Mouse (Mus musculus) embryonic facial prominence, embryonic 15.5 days (tissue): ENCODE results near the gene Kif22. TPM values are rescaled to one million over a fixed set of nuclear protein-coding genes. Genes with fewer than 3 reads are reported as not detected.

Experiments
- ATAC-seq: fragments of 200-750 bp; cut with Nextera tagmentation; 2 replicates; pipeline ENCODE4 v1.8.0; 2017; ENCODE audit warnings: low read depth, moderate TSS enrichment; ENCODE audit not compliant: insufficient number of reproducible peaks, low FRiP score, low TSS enrichment
- H3K27ac ChIP-seq: fragments of 300-500 bp; sonication (generic); replicated peaks from 2 replicates; pipeline ENCODE4 v1.5.1; 2015; ENCODE audit warnings: mild to moderate bottlenecking, inconsistent platforms
- H3K27me3 ChIP-seq: fragments of 300-500 bp; sonication (generic); 2 replicates; pipeline ENCODE4 v1.6.1; 2015; ENCODE audit warnings: inconsistent platforms
- H3K36me3 ChIP-seq: fragments of 300-500 bp; sonication (generic); 2 replicates; pipeline ENCODE4 v1.6.1; 2015; ENCODE audit warnings: mild to moderate bottlenecking, inconsistent platforms
- H3K4me1 ChIP-seq: fragments of 300-500 bp; sonication (generic); 2 replicates; pipeline ENCODE4 v1.6.1; 2015; ENCODE audit warnings: inconsistent platforms
- H3K4me2 ChIP-seq: fragments of 300-500 bp; sonication (generic); replicated peaks from 2 replicates; pipeline ENCODE4 v1.6.1; 2015; ENCODE audit warnings: mild to moderate bottlenecking, inconsistent platforms
- H3K4me3 ChIP-seq: fragments of 300-500 bp; sonication (generic); replicated peaks from 2 replicates; pipeline ENCODE4 v1.5.1; 2015; ENCODE audit warnings: mild to moderate bottlenecking, inconsistent platforms
- H3K9ac ChIP-seq: fragments of 300-500 bp; sonication (generic); 2 replicates; pipeline ENCODE4 v1.6.1; 2015; ENCODE audit warnings: inconsistent platforms
- H3K9me3 ChIP-seq: fragments of 300-500 bp; sonication (generic); replicated peaks from 2 replicates; pipeline ENCODE4 v1.6.1; 2016; ENCODE audit warnings: inconsistent platforms
- WGBS: fragments of 180-500 bp; shearing (Covaris S2); methylation state at CpG from one replicate; pipeline ENCODE4 v1.1.7; 2015; 5-methylcytosine and 5-hydroxymethylcytosine counted together
- polyA plus RNA-seq: library from polyadenylated mRNA; unstranded; fragments of >200 nt; fragmentation: Nextera tagmentation; extraction: Ambion mirVana; gene quantifications from 2 replicates; pipeline ENCODE4 v1.2.1, GENCODE M21; 2015

Kif22 gene
- polyA plus RNA-seq, 1 experiment from 2014 or later, result 90.6 TPM

GRCm38 (mm10) chr7:127016081-127016480, 26.2 kb downstream of the Kif22 start:
- 3% methylated on average over 10 of the region's 10 CpGs for WGBS
- peak overlapping the region; percentile 95 for H3K27ac ChIP-seq
- peak overlapping the region; percentile 67 for H3K9ac ChIP-seq
- peak overlapping the region; percentile 66 for H3K4me3 ChIP-seq
- peak overlapping the region; percentile 89 for H3K4me2 ChIP-seq
- H3K9me3 ChIP-seq, result no peaks in the 10 kb centered on the region
- peaks cover 39% of the 10 kb centered on the region for H3K36me3 ChIP-seq
- no peaks in the 10 kb centered on the region for H3K27me3 ChIP-seq
- ATAC-seq, result no peak
- H3K4me1 ChIP-seq, result peaks cover 62% of the 10 kb centered on the region

DNA sequence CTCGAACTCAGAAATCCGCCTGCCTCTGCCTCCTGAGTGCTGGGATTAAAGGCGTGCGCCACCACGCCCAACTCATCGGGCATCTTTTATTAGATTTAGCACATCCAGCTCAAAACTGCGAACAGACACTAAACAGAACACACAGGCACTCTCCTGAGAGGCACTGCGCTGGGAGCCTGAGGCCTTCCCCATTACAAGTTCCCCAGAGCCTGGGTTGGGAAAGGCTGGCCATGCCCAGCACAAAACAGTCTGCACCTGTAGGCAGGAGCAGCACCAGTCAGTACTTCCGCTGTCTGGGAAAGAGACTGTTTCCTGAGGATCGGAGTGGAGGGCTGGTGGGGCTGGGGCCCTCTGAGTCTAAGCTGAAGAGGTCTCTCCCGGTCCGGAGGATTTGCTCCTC, 27.3 kb downstream of the Kif22 start:
- Histone ChIP-seq H3K4me3 (no peak overlapping the region), H3K9me3 (no peaks in the 10 kb centered on the region), H3K9ac (no peak overlapping the region), H3K27me3 (no peaks in the 10 kb centered on the region), H3K4me2 (no peak overlapping the region), H3K4me1 (peaks cover 53% of the 10 kb centered on the region), H3K36me3 (peaks cover 40% of the 10 kb centered on the region), H3K27ac (no peak overlapping the region)
- ATAC-seq, result no peak
- WGBS, result 88% methylated on average over 12 of the region's 12 CpGs

DNA sequence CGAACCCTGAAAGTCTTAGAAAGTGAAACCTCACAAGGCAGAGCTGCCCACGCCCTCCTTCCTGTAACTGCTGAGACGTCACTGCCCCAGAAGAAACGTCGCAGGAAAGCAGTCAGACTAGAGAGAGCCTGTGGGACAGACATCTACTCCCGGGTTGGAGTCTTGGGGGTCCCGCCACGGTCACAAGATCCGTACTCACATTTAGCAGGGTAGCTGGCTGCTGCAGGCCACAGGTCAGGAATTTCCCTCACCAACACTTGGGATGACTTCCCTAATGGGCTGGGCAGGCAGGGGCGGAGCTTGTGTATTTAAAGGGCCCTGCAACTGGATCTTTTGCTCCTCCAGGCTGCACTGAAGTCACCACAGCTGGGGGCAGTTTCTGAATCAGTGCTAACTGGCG, 28.0 kb downstream of the Kif22 start, which contains the start of gene Mvp:
TSS of gene Mvp (minus strand) at position 302 of the 400 bp plus-strand sequence.
- H3K36me3 ChIP-seq, result peaks cover 40% of the 10 kb centered on the region
- no peaks in the 10 kb centered on the region for H3K9me3 ChIP-seq
- 0 out of 2 replicates have a peak within 1 kb of the TSS, but pooled peaks have one; percentile 51 for H3K27ac ChIP-seq
- 36% methylated on average over 11 of the region's 11 CpGs for WGBS
- H3K4me3 ChIP-seq, result peak within 1 kb of the TSS; percentile 34
- peak within 1 kb of the TSS; percentile 31 for H3K9ac ChIP-seq
- no peaks in the 10 kb centered on the region for H3K27me3 ChIP-seq
- peaks cover 47% of the 10 kb centered on the region for H3K4me1 ChIP-seq
- no peak for ATAC-seq
- peak within 1 kb of the TSS; percentile 39 for H3K4me2 ChIP-seq

DNA sequence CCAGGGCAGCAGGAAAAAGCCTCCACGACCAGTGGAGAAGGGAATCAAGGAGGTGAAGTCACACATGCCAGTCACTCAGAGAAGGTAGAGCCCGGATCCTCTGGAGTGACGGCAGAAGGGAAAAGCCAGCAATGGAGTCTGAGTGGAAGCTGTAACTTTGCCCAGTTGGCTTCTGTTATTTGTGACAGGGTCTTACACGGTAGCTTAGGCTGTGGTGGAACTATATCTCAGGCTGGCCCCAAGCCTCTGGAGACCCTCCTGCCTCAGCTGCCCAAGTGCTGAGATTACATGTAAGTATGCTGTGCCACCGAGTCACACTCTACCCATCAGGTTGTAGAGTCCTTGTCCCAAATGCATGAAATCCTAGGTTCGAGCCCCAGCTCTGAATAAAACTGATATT, 28.9 kb downstream of the Kif22 start:
- ATAC-seq, result no peak
- Histone ChIP-seq H3K27me3 (no peaks in the 10 kb centered on the region), H3K27ac (no peak overlapping the region), H3K4me2 (no peak overlapping the region), H3K4me1 (peaks cover 47% of the 10 kb centered on the region), H3K36me3 (peaks cover 40% of the 10 kb centered on the region), H3K9ac (no peak overlapping the region), H3K9me3 (no peaks in the 10 kb centered on the region), H3K4me3 (no peak overlapping the region)
- WGBS, result 91% methylated on average over 6 of the region's 6 CpGs

- H3K4me2 ChIP-seq, result no peak overlapping the region
- ATAC-seq, result no peak
- 95% methylated on average over 10 of the region's 10 CpGs for WGBS
- H3K4me1 ChIP-seq, result peaks cover 44% of the 10 kb centered on the region
- no peaks in the 10 kb centered on the region for H3K27me3 ChIP-seq
- H3K36me3 ChIP-seq, result peaks cover 40% of the 10 kb centered on the region
- no peak overlapping the region for H3K9ac ChIP-seq
- no peak overlapping the region for H3K4me3 ChIP-seq
- no peak overlapping the region for H3K27ac ChIP-seq
- no peaks in the 10 kb centered on the region for H3K9me3 ChIP-seq
These were observed 29.4 kb downstream of the Kif22 start for GRCm38 (mm10) chr7:127012845-127013244.

GRCm38 (mm10) chr7:127012374-127012773, 29.9 kb downstream of the Kif22 start:
- ATAC-seq, result no peak
- no peak overlapping the region for H3K4me2 ChIP-seq
- WGBS, result 95% methylated on average over 6 of the region's 6 CpGs
- H3K9ac ChIP-seq, result no peak overlapping the region
- H3K4me1 ChIP-seq, result peaks cover 40% of the 10 kb centered on the region
- no peak overlapping the region for H3K27ac ChIP-seq
- H3K9me3 ChIP-seq, result no peaks in the 10 kb centered on the region
- H3K4me3 ChIP-seq, result no peak overlapping the region
- H3K27me3 ChIP-seq, result no peaks in the 10 kb centered on the region
- H3K36me3 ChIP-seq, result peaks cover 40% of the 10 kb centered on the region

- Histone ChIP-seq H3K4me3 (no peak overlapping the region), H3K27ac (no peak overlapping the region), H3K9me3 (no peaks in the 10 kb centered on the region), H3K4me1 (peaks cover 46% of the 10 kb centered on the region), H3K27me3 (no peaks in the 10 kb centered on the region), H3K36me3 (peaks cover 40% of the 10 kb centered on the region), H3K4me2 (no peak overlapping the region), H3K9ac (no peak overlapping the region)
- WGBS, result 68% methylated on average over 2 of the region's 2 CpGs
- ATAC-seq, result no peak
These were observed 30.6 kb downstream of the Kif22 start for GRCm38 (mm10) chr7:127011717-127012116.

DNA sequence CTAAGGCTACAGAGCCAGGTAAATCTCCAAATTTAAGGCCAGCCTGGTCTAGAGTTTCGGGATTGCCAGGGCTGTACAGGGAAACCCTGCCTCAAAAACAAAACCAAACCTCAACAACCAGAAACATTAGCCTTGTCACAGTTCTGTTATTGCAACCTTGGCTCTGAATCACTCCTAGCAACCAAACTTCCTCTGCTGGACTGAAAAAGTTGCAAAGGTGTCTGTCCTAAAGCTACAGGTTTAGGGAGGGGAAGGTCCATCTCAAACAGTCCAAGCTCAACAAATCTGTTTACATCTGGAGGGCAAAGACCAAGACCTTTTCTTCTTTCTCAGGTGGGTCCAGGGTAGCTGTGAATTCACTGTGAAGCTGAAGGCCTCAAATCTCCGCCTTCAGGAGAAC, 31.2 kb downstream of the Kif22 start:
- no peaks in the 10 kb centered on the region for H3K9me3 ChIP-seq
- H3K4me2 ChIP-seq, result no peak overlapping the region
- no peak for ATAC-seq
- 93% methylated on average over 2 of the region's 2 CpGs for WGBS
- H3K4me1 ChIP-seq, result peaks cover 42% of the 10 kb centered on the region
- H3K36me3 ChIP-seq, result peaks cover 40% of the 10 kb centered on the region
- H3K27me3 ChIP-seq, result no peaks in the 10 kb centered on the region
- H3K27ac ChIP-seq, result no peak overlapping the region
- H3K9ac ChIP-seq, result no peak overlapping the region
- H3K4me3 ChIP-seq, result no peak overlapping the region

GRCm38 (mm10) chr7:127009307-127010085, 32.8 kb downstream of the Kif22 start:
- no peak overlapping the region for H3K9ac ChIP-seq
- H3K4me2 ChIP-seq, result no peak overlapping the region
- H3K36me3 ChIP-seq, result peaks cover 26% of the 10 kb centered on the region
- WGBS, result 80% methylated on average over 17 of the region's 17 CpGs
- H3K4me1 ChIP-seq, result peaks cover 28% of the 10 kb centered on the region
- no peaks in the 10 kb centered on the region for H3K27me3 ChIP-seq
- H3K27ac ChIP-seq, result peak overlapping the region; percentile 71; the same call in 1 of the 2 replicates
- no peak overlapping the region for H3K4me3 ChIP-seq
- no peaks in the 10 kb centered on the region for H3K9me3 ChIP-seq
- no peak for ATAC-seq

DNA sequence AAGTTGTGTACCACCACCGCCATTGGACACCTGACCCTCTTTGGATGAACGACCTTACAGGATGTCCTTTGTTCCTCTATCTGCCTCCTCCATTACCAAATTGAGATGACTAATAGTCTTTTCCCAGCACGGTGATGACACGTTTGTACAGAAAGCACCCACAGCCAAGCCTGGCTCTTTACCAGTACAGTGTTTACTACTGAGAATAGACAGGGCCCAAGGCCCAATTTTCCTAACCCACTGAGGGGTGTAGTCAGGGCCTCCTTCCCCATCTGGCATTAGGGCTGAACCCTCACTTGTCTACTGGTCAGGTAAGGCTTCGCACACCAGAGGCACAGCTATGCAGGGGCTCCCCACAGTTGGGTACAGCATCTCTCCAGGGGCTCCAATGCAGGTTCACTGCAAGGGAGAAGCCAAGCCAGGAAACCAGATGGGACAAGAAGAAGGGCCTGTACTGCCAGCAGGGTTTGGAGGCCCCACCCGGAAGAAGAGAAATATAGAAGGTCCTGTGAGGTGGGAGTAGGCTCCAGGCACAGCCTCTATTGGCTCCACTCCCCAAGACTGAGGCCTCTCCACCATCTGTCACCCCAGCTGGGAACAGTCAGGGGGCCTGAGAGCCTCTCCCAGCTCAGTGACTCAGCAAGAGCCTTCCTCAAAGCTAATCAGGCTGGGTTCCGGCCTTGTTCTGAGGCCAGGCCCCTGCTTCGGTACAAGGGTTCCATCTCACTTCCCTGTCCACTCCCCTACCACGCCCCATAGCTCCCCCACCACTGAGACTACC, 33.8 kb downstream of the Kif22 start:
- no peak overlapping the region for H3K9ac ChIP-seq
- 57% methylated on average over 9 of the region's 9 CpGs for WGBS

DNA sequence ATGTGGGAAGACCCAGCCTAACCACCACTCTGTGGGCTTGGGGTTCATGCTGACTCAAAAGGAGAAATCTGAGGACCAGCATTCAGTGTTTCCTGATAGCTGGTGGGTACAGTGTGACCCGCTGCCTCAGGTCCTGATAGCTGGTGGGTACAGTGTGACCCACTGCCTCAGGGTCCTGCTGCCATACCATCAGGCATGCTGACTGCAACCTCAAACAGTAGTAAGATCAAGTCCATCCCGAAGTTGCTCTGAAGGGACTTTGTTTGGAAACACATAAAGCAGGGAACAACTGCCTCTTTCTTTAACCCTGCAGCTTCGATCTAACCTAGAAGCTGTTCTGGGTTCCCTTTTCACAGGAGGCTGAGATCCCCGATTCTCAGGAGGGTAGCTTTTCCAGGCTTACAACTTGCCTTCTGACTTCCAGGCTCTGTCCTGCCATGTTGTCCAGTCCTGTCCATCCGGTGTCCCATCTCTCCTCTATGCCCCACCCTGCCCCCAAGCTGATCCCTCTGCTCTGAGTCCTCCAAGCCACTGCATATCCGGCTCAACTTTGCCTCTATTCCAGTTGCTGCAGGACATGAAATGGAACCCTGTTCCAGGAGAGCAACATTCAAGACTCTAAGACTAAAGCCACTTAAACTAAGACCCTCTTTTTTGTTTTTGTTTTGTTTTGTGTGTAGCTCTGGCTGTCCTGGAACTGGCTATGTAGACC, 34.8 kb downstream of the Kif22 start:
- Histone ChIP-seq H3K4me1 (peaks cover 22% of the 10 kb centered on the region), H3K4me3 (no peak overlapping the region), H3K27ac (no peak overlapping the region), H3K36me3 (peaks cover 5% of the 10 kb centered on the region; the same call in 1 of the 2 replicates), H3K9me3 (no peaks in the 10 kb centered on the region), H3K4me2 (no peak overlapping the region), H3K27me3 (no peaks in the 10 kb centered on the region), H3K9ac (no peak overlapping the region)
- whole genome bisulfite sequencing, result 76% methylated on average over 6 of the region's 6 CpGs
- no peak for ATAC-seq

More for the DNA sequence above, 33.8 kb downstream of the Kif22 start:
- peak; percentile 72 for ATAC-seq
- H3K27me3 ChIP-seq, result no peaks in the 10 kb centered on the region
- peaks cover 22% of the 10 kb centered on the region for H3K4me1 ChIP-seq
- no peak overlapping the region for H3K4me2 ChIP-seq
- H3K4me3 ChIP-seq, result no peak overlapping the region
- H3K27ac ChIP-seq, result peak overlapping the region; percentile 71
- no peaks in the 10 kb centered on the region for H3K9me3 ChIP-seq
- peaks cover 15% of the 10 kb centered on the region for H3K36me3 ChIP-seq
